Mouse (Mus musculus): ENCODE data around the gene Fam83e. TPM values are rescaled to one million over a fixed set of nuclear protein-coding genes. Genes with fewer than 3 reads are reported as not detected.

The Fam83e gene
- polyA plus RNA-seq, 1 experiment: 117 TPM

GRCm38 (mm10) chr7:45730727-45731431 is 9.9 kb downstream of the Fam83e start:
- no peak for DNase-seq (ENCODE audit: low read depth, low spot score)
- WGBS: 12% methylated on average over 16 of the region's 16 CpGs

GRCm38 (mm10) chr7:45733477-45733876 is 12.5 kb downstream of the Fam83e start:
- WGBS: 80% methylated on average over 5 of the region's 5 CpGs
- DNase-seq (ENCODE audit: low read depth, low spot score): no peak

- 8% methylated on average over 9 of the region's 9 CpGs for whole genome bisulfite sequencing
- no peak for DNase-seq (ENCODE audit: low read depth, low spot score)
Observed at GRCm38 (mm10) chr7:45739162-45739763, 18.3 kb downstream of the Fam83e start.

- 51% methylated on average over 10 of the region's 10 CpGs for WGBS
Observed at GRCm38 (mm10) chr7:45739820-45740219, 18.8 kb downstream of the Fam83e start.

DNA sequence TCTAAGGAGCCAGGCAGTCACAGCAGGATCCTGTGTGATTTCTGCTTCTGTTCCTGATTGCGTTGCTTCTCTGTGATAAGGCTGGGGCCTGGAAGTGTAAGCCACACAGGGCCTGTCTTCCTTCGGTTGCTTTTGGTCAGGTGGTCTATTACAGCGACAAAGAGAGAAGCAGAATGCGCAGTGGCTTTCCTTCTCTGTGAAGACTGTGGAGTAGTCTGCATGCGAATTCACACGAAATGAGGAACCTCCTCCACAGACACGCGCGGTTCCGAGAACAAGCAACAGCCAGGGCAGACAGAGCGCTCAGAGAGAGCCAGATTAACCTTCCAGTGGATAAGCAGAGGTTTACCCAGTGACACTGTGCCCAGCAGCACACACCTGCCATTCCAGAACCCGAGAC is 20.3 kb downstream of the Fam83e start:
- 88% methylated on average over 12 of the region's 12 CpGs for WGBS
- no peak for DNase-seq (ENCODE audit: low read depth, low spot score)

More at GRCm38 (mm10) chr7:45739820-45740219, 18.8 kb downstream of the Fam83e start:
- no peak for DNase-seq (ENCODE audit: low read depth, low spot score)

DNA sequence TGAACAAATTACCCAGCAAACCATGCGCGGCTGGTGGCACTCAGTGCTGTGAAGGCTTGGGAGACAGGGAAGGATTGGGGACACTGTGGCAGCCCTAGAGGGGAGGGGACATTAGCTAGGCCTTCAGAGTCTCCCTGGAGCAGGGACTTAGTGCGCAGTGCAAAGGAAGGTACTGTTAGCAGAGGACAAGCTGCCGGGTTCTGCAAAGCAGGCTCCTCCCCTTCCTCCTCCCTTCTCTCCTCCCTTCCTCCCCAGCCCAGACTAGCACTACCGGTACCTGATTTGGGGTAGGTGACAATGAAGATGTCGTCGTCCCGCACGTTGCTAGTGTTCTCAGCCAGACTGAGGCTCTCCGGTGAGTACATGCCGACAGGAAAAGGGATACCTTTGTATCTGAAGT is 20.8 kb downstream of the Fam83e start:
- no peak for DNase-seq (ENCODE audit: low read depth, low spot score)
- 28% methylated on average over 11 of the region's 11 CpGs for WGBS

DNA sequence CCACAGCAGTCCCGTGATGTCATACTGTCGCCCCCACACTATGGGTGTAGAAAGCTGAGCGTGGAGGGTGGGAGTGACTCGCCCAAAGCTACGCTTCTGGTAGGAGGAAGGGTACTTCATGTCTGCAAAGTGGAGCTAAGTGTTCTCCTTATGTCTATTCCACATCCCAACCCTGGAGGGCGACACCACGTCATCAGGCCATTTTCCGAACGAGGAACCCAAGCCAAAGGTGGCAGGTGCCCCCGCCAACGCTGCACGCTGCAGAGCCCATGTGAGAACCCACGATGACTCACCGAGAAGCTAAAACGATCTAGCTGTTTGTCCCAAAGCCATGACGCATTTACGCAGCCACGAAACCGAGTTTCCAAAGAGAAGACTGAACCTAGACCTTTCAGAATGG is 21.3 kb downstream of the Fam83e start:
- no peak for DNase-seq (ENCODE audit: low read depth, low spot score)
- WGBS: 15% methylated on average over 19 of the region's 19 CpGs

- WGBS: 28% methylated on average over 2 of the region's 2 CpGs
Observed at GRCm38 (mm10) chr7:45744387-45744786, 23.4 kb downstream of the Fam83e start.

DNA sequence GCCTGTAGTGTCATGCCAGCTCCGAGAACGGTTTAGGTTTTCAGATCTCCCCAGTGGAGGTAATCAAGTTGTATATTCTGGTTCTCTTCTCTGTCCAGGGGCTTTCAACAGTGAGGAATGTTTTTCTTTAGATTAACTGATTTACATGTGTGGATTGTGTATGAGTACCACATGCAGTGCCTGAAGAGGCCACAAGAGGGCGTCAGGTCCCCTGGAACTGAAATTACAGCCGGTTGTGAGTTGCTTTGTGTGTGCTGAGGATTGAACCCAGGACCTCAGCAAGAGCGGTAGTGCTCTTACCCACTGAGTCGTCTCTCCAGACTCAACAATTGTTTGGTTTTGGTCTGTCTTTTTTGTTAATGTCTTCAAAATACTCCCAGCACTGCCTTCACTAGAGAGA is 25.5 kb downstream of the Fam83e start:
- no peak for DNase-seq (ENCODE audit: low read depth, low spot score)
- 74% methylated on average over 6 of the region's 6 CpGs for WGBS

More at GRCm38 (mm10) chr7:45744387-45744786, 23.4 kb downstream of the Fam83e start:
- no peak for DNase-seq (ENCODE audit: low read depth, low spot score)

DNA sequence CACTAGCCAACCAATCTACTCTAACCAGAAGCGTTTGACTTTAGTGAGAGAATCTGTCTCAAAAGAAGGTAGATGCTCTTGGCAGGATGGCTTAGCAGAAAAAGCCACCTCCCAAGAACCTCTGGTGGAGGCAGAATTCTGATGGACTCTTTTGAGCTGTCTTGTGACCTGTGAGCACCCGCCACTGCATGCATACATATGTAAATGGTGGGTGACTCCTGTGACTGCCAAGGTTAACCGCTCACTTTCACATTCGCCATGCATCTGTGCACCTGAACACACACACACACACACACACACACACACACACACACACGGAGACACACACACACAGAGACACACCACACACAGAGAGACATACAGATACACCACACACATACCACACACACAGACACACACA is 26.4 kb downstream of the Fam83e start:
- 93% methylated on average over 5 of the region's 5 CpGs for WGBS
- DNase-seq (ENCODE audit: low read depth, low spot score): no peak

DNA sequence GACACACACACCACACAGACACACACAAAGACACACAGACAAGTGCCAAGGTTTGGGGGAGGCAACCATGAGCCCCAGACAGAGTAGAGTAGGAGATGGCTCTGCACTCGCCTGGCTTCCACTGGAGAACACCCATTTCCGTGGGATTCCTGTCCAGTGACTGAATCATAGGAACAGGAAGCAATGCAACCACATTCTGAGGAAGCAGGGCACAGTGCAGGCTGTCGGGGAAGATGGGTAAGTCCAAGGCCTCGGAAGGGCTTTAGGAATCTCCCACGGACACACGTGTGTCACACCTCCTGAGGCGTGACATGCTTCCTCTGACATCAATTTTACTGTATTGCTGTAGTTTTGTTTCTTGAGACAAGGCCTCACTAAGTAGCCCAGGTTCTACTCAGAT is 27.1 kb downstream of the Fam83e start:
- WGBS: 80% methylated on average over 7 of the region's 7 CpGs
- DNase-seq (ENCODE audit: low read depth, low spot score): no peak

GRCm38 (mm10) chr7:45749401-45749800 is 28.4 kb downstream of the Fam83e start:
- DNase-seq (ENCODE audit: low read depth, low spot score): no peak
- 28% methylated on average over 10 of the region's 10 CpGs for WGBS

DNA sequence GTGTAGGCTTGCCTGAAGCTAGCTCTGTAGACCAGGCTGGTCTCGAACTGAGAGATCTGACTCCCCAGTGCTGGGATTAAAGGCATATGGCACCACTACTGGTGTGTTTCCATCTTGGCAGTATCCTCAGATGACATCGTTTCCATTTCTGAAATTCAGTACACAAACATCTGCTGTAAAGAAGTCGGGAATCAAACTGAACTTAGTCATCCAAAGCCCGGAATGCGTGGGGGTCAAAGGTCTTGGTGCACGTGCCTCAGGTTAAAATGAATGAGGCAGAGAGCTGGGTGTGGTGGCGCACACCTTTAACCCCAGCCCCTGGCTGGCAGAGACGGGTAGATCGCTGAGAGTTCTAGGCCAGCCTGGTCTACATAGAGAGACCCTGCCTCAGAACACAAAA is 29.1 kb downstream of the Fam83e start:
- 27% methylated on average over 9 of the region's 9 CpGs for WGBS
- no peak for DNase-seq (ENCODE audit: low read depth, low spot score)

DNA sequence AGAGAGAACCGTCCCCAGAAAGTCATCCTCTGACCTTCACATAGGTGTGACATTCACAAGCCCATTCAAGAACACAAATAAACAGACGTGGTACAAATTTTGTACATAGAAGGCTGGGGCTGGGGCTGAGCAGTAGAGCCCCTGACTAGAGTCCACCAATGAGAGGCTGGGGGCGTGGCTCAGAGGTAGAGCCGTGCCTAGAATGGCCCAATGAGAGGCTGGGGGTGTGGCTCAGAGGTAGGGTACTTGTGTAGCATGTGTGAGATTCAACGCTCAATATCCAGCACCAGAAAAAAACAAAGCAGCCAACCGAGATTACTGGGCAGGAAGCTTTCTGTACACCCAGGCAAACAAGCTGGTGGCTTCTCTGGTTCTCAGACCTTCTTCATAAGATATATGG is 34.7 kb downstream of the Fam83e start:
- no peak for DNase-seq (ENCODE audit: low read depth, low spot score)
- WGBS: 75% methylated on average over 6 of the region's 6 CpGs

DNA sequence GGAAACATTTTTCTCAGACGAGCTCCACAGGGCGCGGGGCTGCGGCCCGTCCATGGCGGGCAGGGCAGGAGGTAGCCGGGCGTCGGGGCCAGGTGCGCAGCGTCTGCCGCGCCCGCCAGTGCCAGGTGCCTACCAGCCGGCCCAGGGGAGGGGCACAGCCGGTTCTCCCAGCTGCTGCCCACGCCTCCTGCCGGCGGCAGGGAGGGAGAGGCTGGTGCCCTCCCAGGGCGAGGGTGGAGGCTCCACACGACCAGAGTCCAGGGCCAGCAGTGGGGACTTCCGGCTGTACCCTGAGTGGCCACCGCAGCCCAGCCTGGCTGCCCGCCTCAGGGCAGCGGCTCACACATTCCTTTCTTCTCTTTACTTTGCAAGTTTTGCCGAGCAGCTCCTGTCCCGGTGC is 38.4 kb downstream of the Fam83e start:
- 3% methylated on average over 26 of the region's 27 CpGs for WGBS
- no peak for DNase-seq (ENCODE audit: low read depth, low spot score)

DNA sequence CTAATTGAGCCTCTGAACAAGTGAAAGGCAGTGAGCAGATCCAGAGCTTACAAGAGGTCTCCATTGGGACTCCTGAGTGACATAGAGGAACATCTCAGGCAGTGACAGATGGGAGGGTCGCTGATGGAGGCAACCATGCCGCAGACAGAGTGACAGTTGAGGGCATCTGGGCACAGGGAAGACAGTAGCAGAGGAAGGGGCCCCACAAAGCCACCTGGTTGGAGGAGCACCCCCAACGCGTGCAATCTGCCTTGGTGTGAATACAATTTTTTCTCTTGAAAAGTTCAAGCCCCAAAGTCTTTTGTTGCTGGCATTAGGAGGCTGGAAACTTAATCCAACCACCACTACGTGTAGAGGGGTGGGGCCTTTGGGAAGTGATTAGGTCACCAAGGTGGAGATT is 39.1 kb downstream of the Fam83e start:
- DNase-seq (ENCODE audit: low read depth, low spot score): no peak
- 67% methylated on average over 5 of the region's 5 CpGs for WGBS

- 37% methylated on average over 8 of the region's 8 CpGs for WGBS
- DNase-seq (ENCODE audit: low read depth, low spot score): no peak
Observed at GRCm38 (mm10) chr7:45765995-45766394, 45.0 kb downstream of the Fam83e start.

- 60% methylated on average over 8 of the region's 8 CpGs for WGBS
- no peak for DNase-seq (ENCODE audit: low read depth, low spot score)
Observed at GRCm38 (mm10) chr7:45766764-45767163, 45.8 kb downstream of the Fam83e start.

- 96% methylated on average over 6 of the region's 6 CpGs for WGBS
Observed at GRCm38 (mm10) chr7:45767500-45767899, 46.5 kb downstream of the Fam83e start.

DNA sequence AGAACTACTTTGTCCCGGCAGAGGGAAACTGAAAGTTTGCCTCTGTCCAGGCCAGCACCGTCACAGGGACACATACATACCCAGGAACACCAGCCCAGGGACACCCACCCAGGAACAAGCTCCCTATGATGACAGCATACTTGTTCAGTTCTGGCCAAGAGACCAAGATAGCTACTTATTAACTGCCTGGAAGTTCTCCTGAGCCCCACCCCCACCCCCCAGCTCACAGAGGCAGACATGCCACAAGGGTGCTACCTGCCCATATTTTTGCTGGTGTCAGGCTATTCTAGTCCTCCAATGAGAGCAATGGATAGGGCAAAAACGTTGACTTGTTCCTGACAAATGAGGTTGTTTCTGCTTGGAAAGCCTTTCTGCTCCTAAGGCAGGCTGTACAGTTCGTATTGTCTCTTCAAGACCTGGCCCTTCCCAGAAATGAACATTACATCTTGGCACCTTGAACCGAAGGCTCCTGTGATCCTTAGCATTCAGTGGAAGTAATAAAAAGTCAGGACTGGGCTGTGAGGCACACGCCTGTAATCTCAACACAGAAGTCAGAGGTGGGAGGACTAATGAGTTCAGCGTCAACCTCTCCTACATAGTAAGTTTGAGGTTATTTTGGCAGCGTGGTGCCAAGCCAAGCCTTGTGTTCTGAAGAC is 49.5 kb downstream of the Fam83e start:
- no peak for DNase-seq (ENCODE audit: low read depth, low spot score)
- 23% methylated on average over 8 of the region's 8 CpGs for WGBS

More at GRCm38 (mm10) chr7:45767500-45767899, 46.5 kb downstream of the Fam83e start:
- no peak for DNase-seq (ENCODE audit: low read depth, low spot score)

DNA sequence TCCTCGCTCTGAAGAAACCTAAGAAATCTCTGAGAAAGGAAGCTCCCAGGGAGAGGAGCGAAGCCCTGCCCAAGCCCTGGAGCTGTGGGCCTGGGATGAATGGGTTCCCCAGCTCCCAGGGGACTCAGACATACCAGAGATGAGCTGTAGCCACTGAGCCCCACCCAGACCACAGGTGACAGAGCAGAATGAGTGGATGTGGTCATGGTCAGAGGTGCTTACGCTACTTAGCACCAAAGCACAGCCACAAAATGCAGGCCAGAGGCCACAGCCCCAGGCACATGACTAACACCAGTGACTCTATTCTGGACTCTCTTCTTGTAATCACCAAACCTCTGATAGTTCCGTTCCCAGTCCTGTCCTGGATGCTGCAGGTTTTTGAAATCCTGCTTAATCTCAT is 50.1 kb downstream of the Fam83e start:
- 39% methylated on average over 4 of the region's 4 CpGs for WGBS
- DNase-seq (ENCODE audit: low read depth, low spot score): no peak
